Mouse (Mus musculus) lung, postnatal 0 days (tissue): ENCODE data around the gene Topors.

Experiments
- CTCF ChIP-seq: IDR thresholded peaks from 2 replicates; pipeline ENCODE4 v1.5.1; 2016; ENCODE audit warnings: antibody characterized with exemption, mild to moderate bottlenecking
- EP300 ChIP-seq: IDR thresholded peaks from 2 replicates; pipeline ENCODE4 v1.6.1; 2016; ENCODE audit warnings: antibody characterized with exemption, mild to moderate bottlenecking, control low read depth

- TF ChIP-seq EP300 (no peak), CTCF (no peak)
Observed at GRCm38 (mm10) chr4:40317404-40317803, 47.8 kb upstream of the Topors start.
